Mouse (Mus musculus): Measurements from ENCODE around the gene Luc7l3. TPM values are rescaled to one million over a fixed set of nuclear protein-coding genes. Genes with fewer than 3 reads are reported as not detected.

Gene Luc7l3
- polyA plus RNA-seq, 1 experiment from 2014 or later = 143 TPM

- H3K36me3 ChIP-seq = peaks cover 59% of the 10 kb centered on the region
- no peak for ATAC-seq (ENCODE audit: insufficient number of reproducible peaks, insufficient read depth, low FRiP score, low TSS enrichment, low read depth)
- H3K4me2 ChIP-seq = no peak overlapping the region
These were observed 14.8 kb upstream of the Luc7l3 start for GRCm38 (mm10) chr11:94336551-94336950.

GRCm38 (mm10) chr11:94334386-94334968, 12.7 kb upstream of the Luc7l3 start:
- Histone ChIP-seq H3K27me3 (no peaks in the 10 kb centered on the region), H3K36me3 (peaks cover 54% of the 10 kb centered on the region), H3K4me1 (replicated peaks) (peaks cover 10% of the 10 kb centered on the region; the same call in 1 of the 2 replicates), H3K27ac (no peak overlapping the region), H3K9me3 (no peaks in the 10 kb centered on the region), H3K4me2 (no peak overlapping the region), H3K4me3 (replicated peaks) (no peak overlapping the region), H3K9ac (replicated peaks) (no peak overlapping the region)
- WGBS = 91% methylated on average over 8 of the region's 8 CpGs
- no peak for ATAC-seq (ENCODE audit: insufficient number of reproducible peaks, insufficient read depth, low FRiP score, low TSS enrichment, low read depth)

More at GRCm38 (mm10) chr11:94336551-94336950, 14.8 kb upstream of the Luc7l3 start:
- Histone ChIP-seq H3K9ac (replicated peaks) (no peak overlapping the region), H3K4me1 (replicated peaks) (peaks cover 13% of the 10 kb centered on the region), H3K27me3 (no peaks in the 10 kb centered on the region), H3K4me3 (replicated peaks) (no peak overlapping the region), H3K27ac (no peak overlapping the region), H3K9me3 (no peaks in the 10 kb centered on the region)

- Histone ChIP-seq H3K4me1 (replicated peaks) (peaks cover 10% of the 10 kb centered on the region; the same call in 1 of the 2 replicates), H3K27me3 (no peaks in the 10 kb centered on the region), H3K27ac (no peak overlapping the region), H3K4me3 (replicated peaks) (no peak overlapping the region), H3K36me3 (peaks cover 36% of the 10 kb centered on the region), H3K9ac (replicated peaks) (no peak overlapping the region), H3K9me3 (no peaks in the 10 kb centered on the region), H3K4me2 (no peak overlapping the region)
- no peak for ATAC-seq (ENCODE audit: insufficient number of reproducible peaks, insufficient read depth, low FRiP score, low TSS enrichment, low read depth)
- 90% methylated on average over 6 of the region's 6 CpGs for WGBS
These were observed 10.9 kb upstream of the Luc7l3 start for GRCm38 (mm10) chr11:94332726-94333125.

- H3K9me3 ChIP-seq = no peaks in the 10 kb centered on the region
- no peak overlapping the region for H3K4me2 ChIP-seq
- no peak overlapping the region for H3K27ac ChIP-seq
- H3K4me1 ChIP-seq (replicated peaks) = peaks cover 18% of the 10 kb centered on the region
- no peaks in the 10 kb centered on the region for H3K27me3 ChIP-seq
- ATAC-seq (ENCODE audit: insufficient number of reproducible peaks, insufficient read depth, low FRiP score, low TSS enrichment, low read depth) = no peak
- H3K36me3 ChIP-seq = peaks cover 14% of the 10 kb centered on the region
- WGBS = 97% methylated on average over 3 of the region's 3 CpGs
- no peak overlapping the region for H3K4me3 ChIP-seq (replicated peaks)
- H3K9ac ChIP-seq (replicated peaks) = no peak overlapping the region
These were observed 8.4 kb upstream of the Luc7l3 start for GRCm38 (mm10) chr11:94330211-94330610.

GRCm38 (mm10) chr11:94329270-94329891, 7.6 kb upstream of the Luc7l3 start:
- H3K9me3 ChIP-seq = no peaks in the 10 kb centered on the region
- H3K27me3 ChIP-seq = no peaks in the 10 kb centered on the region
- H3K4me2 ChIP-seq = 0 out of 2 replicates have a peak overlapping the region, but pooled peaks have one; percentile 75
- H3K4me3 ChIP-seq (replicated peaks) = no peak overlapping the region
- H3K4me1 ChIP-seq (replicated peaks) = peaks cover 18% of the 10 kb centered on the region
- ATAC-seq (ENCODE audit: insufficient number of reproducible peaks, insufficient read depth, low FRiP score, low TSS enrichment, low read depth) = no peak
- 55% methylated on average over 4 of the region's 4 CpGs for WGBS
- H3K27ac ChIP-seq = no peak overlapping the region; the same call in 1 of the 2 replicates
- peaks cover 7% of the 10 kb centered on the region for H3K36me3 ChIP-seq
- H3K9ac ChIP-seq (replicated peaks) = no peak overlapping the region

GRCm38 (mm10) chr11:94328644-94329025, 6.8 kb upstream of the Luc7l3 start:
- 2% methylated on average over 10 of the region's 10 CpGs for WGBS
- peaks cover 18% of the 10 kb centered on the region for H3K4me1 ChIP-seq (replicated peaks)
- H3K36me3 ChIP-seq = peaks cover 2% of the 10 kb centered on the region; the same call in 1 of the 2 replicates
- no peak for ATAC-seq (ENCODE audit: insufficient number of reproducible peaks, insufficient read depth, low FRiP score, low TSS enrichment, low read depth)
- H3K4me3 ChIP-seq (replicated peaks) = peak overlapping the region; percentile 74
- H3K9me3 ChIP-seq = no peaks in the 10 kb centered on the region
- H3K4me2 ChIP-seq = peak overlapping the region; percentile 75
- H3K9ac ChIP-seq (replicated peaks) = peak overlapping the region; percentile 89
- H3K27me3 ChIP-seq = no peaks in the 10 kb centered on the region
- peak overlapping the region; percentile 97 for H3K27ac ChIP-seq

GRCm38 (mm10) chr11:94327693-94328643, 6.2 kb upstream of the Luc7l3 start, which contains the start of gene Ankrd40:
TSS of gene Ankrd40 (plus strand) at chr11:94328001.
- H3K36me3 ChIP-seq = no peaks in the 10 kb centered on the region
- peak within 1 kb of the TSS; percentile 97 for H3K27ac ChIP-seq
- H3K27me3 ChIP-seq = no peaks in the 10 kb centered on the region
- H3K4me3 ChIP-seq (replicated peaks) = peak within 1 kb of the TSS; percentile 74
- no peaks in the 10 kb centered on the region for H3K9me3 ChIP-seq
- H3K4me2 ChIP-seq = peak within 1 kb of the TSS; percentile 75
- peak within 1 kb of the TSS; percentile 89 for H3K9ac ChIP-seq (replicated peaks)
- WGBS = 1% methylated on average over 65 of the region's 78 CpGs
- H3K4me1 ChIP-seq (replicated peaks) = peaks cover 18% of the 10 kb centered on the region
- ATAC-seq (ENCODE audit: insufficient number of reproducible peaks, insufficient read depth, low FRiP score, low TSS enrichment, low read depth) = peak; percentile 85

GRCm38 (mm10) chr11:94326961-94327411, 5.2 kb upstream of the Luc7l3 start:
- Histone ChIP-seq H3K9me3 (no peaks in the 10 kb centered on the region), H3K27me3 (no peaks in the 10 kb centered on the region), H3K4me3 (replicated peaks) (peak overlapping the region; percentile 74), H3K36me3 (no peaks in the 10 kb centered on the region), H3K4me2 (peak overlapping the region; percentile 75), H3K4me1 (replicated peaks) (peaks cover 25% of the 10 kb centered on the region), H3K9ac (replicated peaks) (no peak overlapping the region; the same call in 1 of the 2 replicates), H3K27ac (peak overlapping the region; percentile 97)
- no peak for ATAC-seq (ENCODE audit: insufficient number of reproducible peaks, insufficient read depth, low FRiP score, low TSS enrichment, low read depth)
- 10% methylated on average over 10 of the region's 10 CpGs for WGBS

GRCm38 (mm10) chr11:94324618-94325017, 2.8 kb upstream of the Luc7l3 start:
- Histone ChIP-seq H3K9me3 (no peaks in the 10 kb centered on the region), H3K4me1 (replicated peaks) (peaks cover 26% of the 10 kb centered on the region), H3K27me3 (no peaks in the 10 kb centered on the region), H3K4me2 (no peak overlapping the region), H3K4me3 (replicated peaks) (no peak overlapping the region), H3K27ac (no peak overlapping the region), H3K36me3 (peaks cover under 1% of the 10 kb centered on the region; the same call in 1 of the 2 replicates), H3K9ac (replicated peaks) (no peak overlapping the region)
- no peak for ATAC-seq (ENCODE audit: insufficient number of reproducible peaks, insufficient read depth, low FRiP score, low TSS enrichment, low read depth)
- WGBS = 85% methylated on average over 5 of the region's 5 CpGs

GRCm38 (mm10) chr11:94323271-94323925, 1.6 kb upstream of the Luc7l3 start:
- Histone ChIP-seq H3K4me3 (replicated peaks) (no peak overlapping the region), H3K9ac (replicated peaks) (no peak overlapping the region), H3K27me3 (no peaks in the 10 kb centered on the region), H3K27ac (no peak overlapping the region), H3K36me3 (peaks cover 11% of the 10 kb centered on the region), H3K4me1 (replicated peaks) (peaks cover 28% of the 10 kb centered on the region), H3K9me3 (no peaks in the 10 kb centered on the region), H3K4me2 (no peak overlapping the region)
- WGBS = 84% methylated on average over 5 of the region's 5 CpGs
- ATAC-seq (ENCODE audit: insufficient number of reproducible peaks, insufficient read depth, low FRiP score, low TSS enrichment, low read depth) = no peak

All from limb, embryonic 12.5 days (tissue).